Comparison of ENCODE assay signal across 11 mouse cellular contexts in genomic region chr2:144003544-144003943, GRCm38 (mm10). TPM values are rescaled to one million over a fixed set of nuclear protein-coding genes. Genes with fewer than 3 reads are reported as not detected.
A peak's percentile ranks its signal among the peaks of the same experiment; 100 is the strongest.
DNase-seq lines count a peak whose midpoint lies in the region; ATAC-seq and TF ChIP-seq lines count a peak whose summit lies in the region.
"Had no signal": no experiment of that assay in that cellular context is flagged by ENCODE, and none has a peak within 500 bp of the region (broad histone marks: within the 10 kb centered on the region; RNA-seq: fewer than 3 reads in every experiment).

No protein-coding gene starts in this region.

- H3K36me3 ChIP-seq in hindbrain, embryonic 14.5 days (replicated peaks; ENCODE audit: control insufficient read depth, insufficient read depth), result no peaks in the 10 kb centered on the region; the same call in 1 of the 2 replicates
- 0 out of 2 replicates have a peak, but pooled peaks cover 5% of the 10 kb centered on the region for H3K36me3 ChIP-seq in hindbrain, embryonic 10.5 days
- H3K36me3 ChIP-seq: embryonic facial prominence, embryonic 12.5 days; neural tube, embryonic 12.5 days had no signal

- no peaks in the 10 kb centered on the region for H3K27me3 ChIP-seq in hindbrain, embryonic 14.5 days (ENCODE audit: control insufficient read depth, insufficient read depth, low read length)
- H3K27me3 ChIP-seq in hindbrain, embryonic 10.5 days (ENCODE audit: insufficient read depth, poor library complexity, severe bottlenecking), result no peaks in the 10 kb centered on the region
- H3K27me3 ChIP-seq: embryonic facial prominence, embryonic 12.5 days; neural tube, embryonic 12.5 days had no signal

- TF ChIP-seq CTCF in layer of hippocampus, adult 2 months (conservative IDR thresholded peaks at IDR 0.05), result no peak

- no peak overlapping the region for H3K4me3 ChIP-seq in hindbrain, embryonic 14.5 days (replicated peaks; ENCODE audit: low read length)
- no peak overlapping the region for H3K4me3 ChIP-seq in hindbrain, embryonic 10.5 days
- H3K4me3 ChIP-seq in layer of hippocampus, adult 2 months, result no peak overlapping the region
- H3K4me3 ChIP-seq: embryonic facial prominence, embryonic 12.5 days; neural tube, embryonic 12.5 days had no signal

- WGBS in hindbrain, embryonic 14.5 days, result 53% methylated on average over 2 of the region's 2 CpGs
- WGBS in hindbrain, embryonic 10.5 days, result 79% methylated on average over 2 of the region's 2 CpGs

- H3K4me2 ChIP-seq in hindbrain, embryonic 14.5 days (replicated peaks), result no peak overlapping the region
- H3K4me2 ChIP-seq: embryonic facial prominence, embryonic 12.5 days; neural tube, embryonic 12.5 days had no signal

- DNase-seq in hindbrain, embryonic 14.5 days (ENCODE audit: low spot score), result peak; percentile 45
- DNase-seq in hindbrain, embryonic 10.5 days (ENCODE audit: low spot score), result no peak
- peak; percentile 34 for DNase-seq in retina, postnatal 1 day
- no peak for DNase-seq in retina, embryonic 14.5 days (ENCODE audit: low spot score)
- peak; percentile 50 to 75 for DNase-seq in kidney, adult 8-10 months
- peak; percentile 40 for DNase-seq in ovary, postnatal 36 days (ENCODE audit: low spot score)
- no peak for DNase-seq in layer of hippocampus, adult 2 months (ENCODE audit: low spot score in 2 of 2)

- H3K9ac ChIP-seq in hindbrain, embryonic 14.5 days, result no peak overlapping the region
- H3K9ac ChIP-seq: embryonic facial prominence, embryonic 12.5 days; neural tube, embryonic 12.5 days had no signal

- peaks cover 5% of the 10 kb centered on the region; the same call in 1 of the 2 replicates for H3K4me1 ChIP-seq in hindbrain, embryonic 14.5 days (replicated peaks; ENCODE audit: control insufficient read depth, insufficient read depth, low read length)
- no peaks in the 10 kb centered on the region for H3K4me1 ChIP-seq in hindbrain, embryonic 10.5 days (replicated peaks)
- H3K4me1 ChIP-seq: neural tube, embryonic 12.5 days had no signal

- no peak for ATAC-seq in hindbrain, embryonic 14.5 days (ENCODE audit: low FRiP score)

- no peaks in the 10 kb centered on the region for H3K9me3 ChIP-seq in hindbrain, embryonic 14.5 days (ENCODE audit: control insufficient read depth, low read length)
- no peaks in the 10 kb centered on the region for H3K9me3 ChIP-seq in hindbrain, embryonic 10.5 days
- H3K9me3 ChIP-seq: embryonic facial prominence, embryonic 12.5 days; G1E; neural tube, embryonic 12.5 days had no signal

- H3K27ac ChIP-seq in hindbrain, embryonic 14.5 days, result no peak overlapping the region
- H3K27ac ChIP-seq in hindbrain, embryonic 10.5 days, result no peak overlapping the region
- no peak overlapping the region for H3K27ac ChIP-seq in layer of hippocampus, adult 2 months
- H3K27ac ChIP-seq: embryonic facial prominence, embryonic 12.5 days; neural tube, embryonic 12.5 days had no signal

RNA-seq across cellular contexts. Expression of gene Rrbp1, which starts 7.5 kb away (rescaled TPM):
- polyA plus RNA-seq in hindbrain, embryonic 14.5 days (2014; fragmentation: Nextera tagmentation; extraction: Ambion mirVana), result 25.7 and 34.8 TPM in 2 replicates
- polyA plus RNA-seq in hindbrain, embryonic 10.5 days (2016; fragmentation: Nextera tagmentation; extraction: Ambion mirVana), result 41.0 and 58.0 TPM in 2 replicates
- total RNA-seq in layer of hippocampus, adult 2 months (2021), result 10 to 100 TPM; 52.6 to 56.3 TPM

RNA-seq across cellular contexts. Expression of gene Banf2, which starts 29.3 kb away (rescaled TPM):
- polyA plus RNA-seq in hindbrain, embryonic 14.5 days (2014; fragmentation: Nextera tagmentation; extraction: Ambion mirVana), result not detected in 2 replicates
- not detected in 2 replicates for polyA plus RNA-seq in hindbrain, embryonic 10.5 days (2016; fragmentation: Nextera tagmentation; extraction: Ambion mirVana)
- total RNA-seq in layer of hippocampus, adult 2 months (2021), result not detected
- total RNA-seq: G1E; left cerebral cortex, postnatal 10 days had no signal
- polyA plus RNA-seq: embryonic facial prominence, embryonic 12.5 days; G1E; neural tube, embryonic 12.5 days had no signal

Comparison
In these comparisons a context has a peak if more than half of its experiments do, and no peak if none do; other contexts are left out.
1. DNase-seq: peak in hindbrain, embryonic 14.5 days (single experiment), retina, postnatal 1 day (single experiment), kidney, adult 8-10 months (2 of 2) and ovary, postnatal 36 days (single experiment); none in hindbrain, embryonic 10.5 days (single experiment), retina, embryonic 14.5 days (single experiment) and layer of hippocampus, adult 2 months (0 of 2).